Mouse (Mus musculus) erythroid progenitor cell, adult 5-6 weeks (primary cell): Measurements from ENCODE around the gene Fdxacb1. TPM values are rescaled to one million over a fixed set of nuclear protein-coding genes. Genes with fewer than 3 reads are reported as not detected.

ENCODE experiments used
- ATAC-seq: replicated peaks from 2 replicates; pipeline ENCODE4 v1.8.0; 2016; ENCODE audit warnings: moderate number of reproducible peaks, mild to moderate bottlenecking, moderate TSS enrichment, inconsistent platforms; ENCODE audit not compliant: poor library complexity, low FRiP score, severe bottlenecking
- total RNA-seq, 2 experiments: library from RNA; stranded (forward) in 1 of 2; stranded (reverse) in 1 of 2; fragments of 150-400 nt in 1 of 2; fragments of 186-747, 209-891 nt in 1 of 2; gene quantifications; 2 replicates each; pipeline versions ENCODE4 v1.2.3 to v1.2.4; 2015 to 2017; ENCODE audit warnings: low replicate concordance in 2 of 2

Fdxacb1 gene
- total RNA-seq, 2 experiments from 2014 or later = 6.8 to 8.0 TPM

- ATAC-seq = no peak
Measured at GRCm38 (mm10) chr9:50797641-50798040, 29.6 kb downstream of the Fdxacb1 start.

DNA sequence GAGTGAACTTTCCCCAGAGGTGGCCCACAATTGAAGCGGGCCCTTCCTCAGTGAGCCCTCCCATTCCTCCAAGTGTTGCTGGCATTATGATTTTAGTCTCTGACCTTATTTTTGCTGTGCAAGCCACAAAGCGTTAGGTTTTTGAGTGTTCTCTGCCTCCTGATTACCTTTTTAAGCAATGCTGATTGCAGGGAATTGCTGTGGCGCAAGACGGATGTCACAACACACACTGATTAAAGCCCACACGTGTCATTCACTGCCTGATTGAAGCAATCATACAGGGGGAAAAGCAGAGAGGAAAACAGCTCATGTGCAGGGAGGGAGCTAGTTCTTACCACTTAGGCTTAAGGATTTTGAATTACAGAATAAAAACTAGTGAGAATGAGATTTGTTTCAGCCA is 30.3 kb downstream of the Fdxacb1 start:
- no peak for ATAC-seq

GRCm38 (mm10) chr9:50800985-50801384 is 32.9 kb downstream of the Fdxacb1 start:
- peak; percentile 56; the same call in 1 of the 2 replicates for ATAC-seq

- peak; percentile 92 for ATAC-seq
Measured at GRCm38 (mm10) chr9:50803055-50803671, 35.1 kb downstream of the Fdxacb1 start.

DNA sequence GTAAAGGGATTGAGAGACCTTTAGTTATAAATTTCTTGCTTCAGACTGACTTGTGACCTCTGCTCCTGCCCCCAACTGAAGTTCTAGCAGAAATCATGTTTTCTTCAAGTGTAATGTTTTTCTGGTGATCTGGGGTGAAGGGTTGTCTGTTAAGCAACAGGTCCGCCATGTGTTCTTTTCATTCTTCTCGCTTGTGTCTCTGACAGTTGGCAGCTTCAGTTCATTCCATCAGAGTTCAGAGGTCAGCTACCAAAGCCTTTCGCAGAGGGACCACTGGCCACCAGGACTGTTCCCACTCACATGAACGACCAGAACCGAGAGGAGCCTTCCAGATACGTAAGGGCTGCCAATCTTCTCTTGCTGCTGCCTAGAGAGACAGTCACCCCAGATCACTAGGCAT is 40.4 kb downstream of the Fdxacb1 start:
- ATAC-seq = no peak

- ATAC-seq = no peak
Measured at GRCm38 (mm10) chr9:50809146-50809545, 41.1 kb downstream of the Fdxacb1 start.

- peak; percentile 87 for ATAC-seq
Measured at GRCm38 (mm10) chr9:50811187-50811586, 43.2 kb downstream of the Fdxacb1 start.

- ATAC-seq = peak; percentile 60
Measured at GRCm38 (mm10) chr9:50811746-50812145, 43.7 kb downstream of the Fdxacb1 start.

DNA sequence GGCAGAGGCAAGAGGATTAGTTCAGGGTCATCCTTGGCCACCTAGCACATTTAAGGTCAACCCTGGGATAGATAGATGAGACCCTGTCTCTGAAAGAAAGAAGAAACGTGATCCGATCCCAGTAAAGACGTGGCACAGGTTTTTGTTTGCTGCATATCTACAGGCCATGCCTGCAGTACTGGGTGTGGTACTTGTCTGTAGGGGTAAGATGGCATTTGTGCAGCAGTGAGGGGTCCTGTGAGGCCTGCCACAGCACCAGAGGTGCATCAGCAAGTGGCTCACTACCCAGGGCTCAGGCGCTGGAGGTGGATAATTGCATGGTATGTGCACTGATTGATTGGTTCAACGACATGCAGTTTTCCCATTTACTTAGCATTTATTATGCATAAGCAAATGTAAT is 45.8 kb downstream of the Fdxacb1 start:
- ATAC-seq = peak; percentile 43

GRCm38 (mm10) chr9:50815666-50816065 is 47.6 kb downstream of the Fdxacb1 start:
- no peak for ATAC-seq

GRCm38 (mm10) chr9:50816512-50816911 is 48.5 kb downstream of the Fdxacb1 start:
- peak; percentile 92 for ATAC-seq

GRCm38 (mm10) chr9:50818050-50818449 is 50.0 kb downstream of the Fdxacb1 start:
- no peak for ATAC-seq

- no peak for ATAC-seq
Measured at GRCm38 (mm10) chr9:50819716-50820115, 51.7 kb downstream of the Fdxacb1 start.

- ATAC-seq = no peak
Measured at GRCm38 (mm10) chr9:50821651-50822050, 53.6 kb downstream of the Fdxacb1 start.

DNA sequence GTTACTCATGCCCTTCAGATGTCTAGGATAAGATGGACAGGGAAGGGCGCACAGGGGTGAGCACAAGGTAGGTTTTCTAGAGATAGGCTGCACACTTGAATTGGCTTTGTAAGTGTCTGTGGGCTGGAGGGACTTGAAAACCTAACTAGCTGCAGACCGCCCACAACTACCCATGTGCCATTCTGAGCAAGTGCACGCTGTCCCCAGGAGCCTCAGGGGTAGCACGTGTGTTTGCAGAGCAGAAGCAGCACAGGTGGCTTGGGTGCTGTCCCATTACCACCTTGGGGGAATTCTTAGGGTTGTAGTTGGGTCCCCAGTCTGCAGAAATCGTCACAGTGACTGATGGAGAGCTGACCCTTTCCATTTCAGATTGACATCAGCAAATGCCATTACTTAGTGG is 54.2 kb downstream of the Fdxacb1 start:
- no peak for ATAC-seq

Other genes starting within 250 kb of the Fdxacb1 start
- 37.3 and 40.0 TPM in 2 replicates for gene Pts, start 239.5 kb upstream of the Fdxacb1 start, total RNA-seq (2015; ENCODE audit: low replicate concordance)
- gene Pts, start 239.5 kb upstream of the Fdxacb1 start, total RNA-seq (2017; ENCODE audit: low replicate concordance) = 3.7 and 17.7 TPM in 2 replicates
- gene Il18, start 213.4 kb upstream of the Fdxacb1 start, total RNA-seq (2015; ENCODE audit: low replicate concordance) = 10.8 and 13.8 TPM in 2 replicates
- gene Il18, start 213.4 kb upstream of the Fdxacb1 start, total RNA-seq (2017; ENCODE audit: low replicate concordance) = 1.1 and 11.3 TPM in 2 replicates
- gene Bco2, start 213.1 kb upstream of the Fdxacb1 start, total RNA-seq (2015; ENCODE audit: low replicate concordance) = not detected in 2 replicates
- gene Bco2, start 213.1 kb upstream of the Fdxacb1 start, total RNA-seq (2017; ENCODE audit: low replicate concordance) = not detected in 2 replicates
- gene Tex12, start 206.9 kb upstream of the Fdxacb1 start, total RNA-seq (2015; ENCODE audit: low replicate concordance) = not detected in 2 replicates
- not detected in 2 replicates for gene Tex12, start 206.9 kb upstream of the Fdxacb1 start, total RNA-seq (2017; ENCODE audit: low replicate concordance)
- 79.6 and 82.2 TPM in 2 replicates for gene Sdhd, start 164.4 kb upstream of the Fdxacb1 start, total RNA-seq (2015; ENCODE audit: low replicate concordance)
- gene Sdhd, start 164.4 kb upstream of the Fdxacb1 start, total RNA-seq (2017; ENCODE audit: low replicate concordance) = 43.1 and 59.0 TPM in 2 replicates
- gene Timm8b, start 164.3 kb upstream of the Fdxacb1 start, total RNA-seq (2015; ENCODE audit: low replicate concordance) = 29.6 and 98.1 TPM in 2 replicates
- 22.5 and 77.4 TPM in 2 replicates for gene Timm8b, start 164.3 kb upstream of the Fdxacb1 start, total RNA-seq (2017; ENCODE audit: low replicate concordance)
- gene Pih1d2, start 150.9 kb upstream of the Fdxacb1 start, total RNA-seq (2015; ENCODE audit: low replicate concordance) = not detected in 2 replicates
- gene Pih1d2, start 150.9 kb upstream of the Fdxacb1 start, total RNA-seq (2017; ENCODE audit: low replicate concordance) = 0.64 TPM in 1 of 2 replicates, not detected in the other
- gene Nkapd1, start 150.8 kb upstream of the Fdxacb1 start, total RNA-seq (2015; ENCODE audit: low replicate concordance) = 11.3 and 16.9 TPM in 2 replicates
- gene Nkapd1, start 150.8 kb upstream of the Fdxacb1 start, total RNA-seq (2017; ENCODE audit: low replicate concordance) = 7.2 and 11.9 TPM in 2 replicates
- 8.0 and 12.3 TPM in 2 replicates for gene Dlat, start 108.5 kb upstream of the Fdxacb1 start, total RNA-seq (2015; ENCODE audit: low replicate concordance)
- gene Dlat, start 108.5 kb upstream of the Fdxacb1 start, total RNA-seq (2017; ENCODE audit: low replicate concordance) = 6.9 and 15.3 TPM in 2 replicates
- not detected in 2 replicates for gene Dixdc1, start 28.7 kb upstream of the Fdxacb1 start, total RNA-seq (2015; ENCODE audit: low replicate concordance)
- not detected in 2 replicates for gene Dixdc1, start 28.7 kb upstream of the Fdxacb1 start, total RNA-seq (2017; ENCODE audit: low replicate concordance)
- not detected in 2 replicates for gene 2310030G06Rik, start 21.7 kb upstream of the Fdxacb1 start, total RNA-seq (2015; ENCODE audit: low replicate concordance)
- gene 2310030G06Rik, start 21.7 kb upstream of the Fdxacb1 start, total RNA-seq (2017; ENCODE audit: low replicate concordance) = not detected in 2 replicates
- not detected in 2 replicates for gene Cryab, start 16.9 kb upstream of the Fdxacb1 start, total RNA-seq (2015; ENCODE audit: low replicate concordance)
- gene Cryab, start 16.9 kb upstream of the Fdxacb1 start, total RNA-seq (2017; ENCODE audit: low replicate concordance) = not detected in 2 replicates
- not detected in 2 replicates for gene Hspb2, start 15.9 kb upstream of the Fdxacb1 start, total RNA-seq (2015; ENCODE audit: low replicate concordance)
- gene Hspb2, start 15.9 kb upstream of the Fdxacb1 start, total RNA-seq (2017; ENCODE audit: low replicate concordance) = not detected in 2 replicates
- gene Alg9, start 6.8 kb downstream of the Fdxacb1 start, total RNA-seq (2015; ENCODE audit: low replicate concordance) = 16.8 and 45.4 TPM in 2 replicates
- 11.4 and 14.8 TPM in 2 replicates for gene Alg9, start 6.8 kb downstream of the Fdxacb1 start, total RNA-seq (2017; ENCODE audit: low replicate concordance)
- 28.1 and 38.2 TPM in 2 replicates for gene 1110032A03Rik, start 7.3 kb downstream of the Fdxacb1 start, total RNA-seq (2015; ENCODE audit: low replicate concordance)
- 15.9 and 21.1 TPM in 2 replicates for gene 1110032A03Rik, start 7.3 kb downstream of the Fdxacb1 start, total RNA-seq (2017; ENCODE audit: low replicate concordance)
- gene Ppp2r1b, start 77.1 kb downstream of the Fdxacb1 start, total RNA-seq (2015; ENCODE audit: low replicate concordance) = 88.0 and 88.3 TPM in 2 replicates
- gene Ppp2r1b, start 77.1 kb downstream of the Fdxacb1 start, total RNA-seq (2017; ENCODE audit: low replicate concordance) = 87.7 and 116 TPM in 2 replicates
- 122 and 151 TPM in 2 replicates for gene Sik2, start 240.8 kb downstream of the Fdxacb1 start, total RNA-seq (2015; ENCODE audit: low replicate concordance)
- 92.4 and 131 TPM in 2 replicates for gene Sik2, start 240.8 kb downstream of the Fdxacb1 start, total RNA-seq (2017; ENCODE audit: low replicate concordance)